In the genomic region with DNA sequence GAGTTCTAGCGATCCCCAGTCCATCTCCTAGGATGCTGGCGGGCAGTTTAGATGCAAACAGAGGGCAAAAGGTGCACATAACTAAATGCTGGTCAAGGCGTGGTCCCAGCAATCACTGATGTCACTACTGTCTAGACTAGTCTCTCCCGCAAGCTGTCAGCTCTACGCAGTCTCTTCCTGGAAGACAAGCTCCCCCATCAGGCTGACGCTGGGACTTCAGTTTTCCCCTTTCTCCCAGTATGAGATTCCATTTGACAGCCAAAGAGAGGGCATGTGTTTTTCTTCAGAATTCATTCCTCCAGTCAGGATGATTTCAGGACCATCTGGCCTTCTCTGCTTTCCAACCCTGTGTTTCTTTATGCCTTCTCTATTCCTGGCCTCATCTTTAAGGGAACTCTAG, we compare ENCODE assay signal across 10 mouse cellular contexts.
A peak's percentile ranks its signal among the peaks of the same experiment; 100 is the strongest.
DNase-seq lines count a peak whose midpoint lies in the region; ATAC-seq and TF ChIP-seq lines count a peak whose summit lies in the region.
"Had no signal": no experiment of that assay in that cellular context is flagged by ENCODE, and none has a peak within 500 bp of the region (broad histone marks: within the 10 kb centered on the region; RNA-seq: fewer than 3 reads in every experiment).

No protein-coding gene starts in this region.

- ATAC-seq in kidney, embryonic 14.5 days (ENCODE audit: low FRiP score, low TSS enrichment) = no peak
- no peak for ATAC-seq in hindbrain, embryonic 12.5 days (ENCODE audit: low FRiP score)

- no peak for TF ChIP-seq POLR2A in cortical plate, adult 2 months (IDR thresholded peaks at IDR 0.05; ENCODE audit: extremely low read depth, insufficient read depth, low read length)

- no peak overlapping the region for H3K9ac ChIP-seq in kidney, embryonic 14.5 days (ENCODE audit: low read depth, low read length)
- H3K9ac ChIP-seq in ES-E14 (ENCODE audit: insufficient read depth, low read depth, low read length, poor library complexity, severe bottlenecking) = no peak overlapping the region
- H3K9ac ChIP-seq in hindbrain, embryonic 12.5 days = no peak overlapping the region
- H3K9ac ChIP-seq: limb, embryonic 12.5 days had no signal

- H3K4me2 ChIP-seq in kidney, embryonic 14.5 days (replicated peaks; ENCODE audit: low read depth, low read length) = no peak overlapping the region
- no peak overlapping the region for H3K4me2 ChIP-seq in hindbrain, embryonic 12.5 days (replicated peaks)
- H3K4me2 ChIP-seq: heart, embryonic 11.5 days; limb, embryonic 12.5 days had no signal

- 47% methylated on average over 6 of the region's 6 CpGs for WGBS in kidney, embryonic 14.5 days
- WGBS in hindbrain, embryonic 12.5 days = 47% methylated on average over 6 of the region's 6 CpGs

- no peaks in the 10 kb centered on the region for H3K4me1 ChIP-seq in kidney, embryonic 14.5 days (ENCODE audit: control insufficient read depth, insufficient read depth, low read length)
- H3K4me1 ChIP-seq in E14TG2a.4 (replicated peaks; ENCODE audit: low read depth, low read length) = no peaks in the 10 kb centered on the region
- H3K4me1 ChIP-seq in ES-E14 (ENCODE audit: control insufficient read depth in 2 of 2, insufficient read depth in 2 of 2, low read length in 2 of 2, poor library complexity in 1 of 2) = no peaks in the 10 kb centered on the region
- no peaks in the 10 kb centered on the region for H3K4me1 ChIP-seq in cortical plate, adult 2 months (ENCODE audit: control insufficient read depth, insufficient read depth, low read length)
- no peaks in the 10 kb centered on the region for H3K4me1 ChIP-seq in hindbrain, embryonic 12.5 days
- H3K4me1 ChIP-seq: limb, embryonic 12.5 days had no signal

- peak; percentile 35 to 39 for DNase-seq in kidney, postnatal 4 days
- DNase-seq in ES-E14 (ENCODE audit: low read depth, low spot score) = no peak
- DNase-seq in urinary bladder, adult 18-20 months (ENCODE audit: low spot score in 2 of 2) = no peak
- DNase-seq: thymus, postnatal 25 days had no signal

- H3K9me3 ChIP-seq in kidney, embryonic 14.5 days (ENCODE audit: control insufficient read depth, low read length) = no peaks in the 10 kb centered on the region
- H3K9me3 ChIP-seq in E14TG2a.4 (ENCODE audit: low read length) (peaks cover 3% of the 10 kb centered on the region; the same call in 1 of the 2 replicates), ES-E14 (ENCODE audit: control insufficient read depth, insufficient read depth, low read depth, low read length) (no peaks in the 10 kb centered on the region)
- H3K9me3 ChIP-seq in hindbrain, embryonic 12.5 days (replicated peaks) = no peaks in the 10 kb centered on the region
- H3K9me3 ChIP-seq: limb, embryonic 12.5 days had no signal

- in situ Hi-C loops in ES-E14 (cut with MboI; ENCODE audit: low sequenced_read_pairs in 2 of 2, unreplicated experiment in 2 of 2) = no loop called here

- H3K27ac ChIP-seq in kidney, embryonic 14.5 days (ENCODE audit: low read depth, low read length) = no peak overlapping the region
- no peak overlapping the region for H3K27ac ChIP-seq in ES-E14 (ENCODE audit: insufficient read depth, low read depth, low read length, poor library complexity, severe bottlenecking)
- no peak overlapping the region for H3K27ac ChIP-seq in cortical plate, adult 2 months (ENCODE audit: insufficient read depth, low read length)
- no peak overlapping the region for H3K27ac ChIP-seq in hindbrain, embryonic 12.5 days
- H3K27ac ChIP-seq: limb, embryonic 12.5 days had no signal

- H3K27me3 ChIP-seq in kidney, embryonic 14.5 days (ENCODE audit: control insufficient read depth, insufficient read depth, low read length) = no peaks in the 10 kb centered on the region
- peaks cover 6% of the 10 kb centered on the region for H3K27me3 ChIP-seq in E14TG2a.4 (ENCODE audit: insufficient read depth, low read length)
- no peaks in the 10 kb centered on the region for H3K27me3 ChIP-seq in hindbrain, embryonic 12.5 days
- H3K27me3 ChIP-seq: limb, embryonic 12.5 days had no signal

- TF ChIP-seq CTCF in E14TG2a.4 (conservative IDR thresholded peaks at IDR 0.05; ENCODE audit: low read length) = peak; percentile 70
- peak; percentile 34; the same call in 1 of the 2 replicates for TF ChIP-seq CTCF in cortical plate, adult 2 months (IDR thresholded peaks at IDR 0.05; ENCODE audit: extremely low read depth, insufficient read depth, low read length)

- no peak overlapping the region for H3K4me3 ChIP-seq in kidney, embryonic 14.5 days (ENCODE audit: low read length)
- H3K4me3 ChIP-seq in E14TG2a.4 (replicated peaks; ENCODE audit: low read length) (no peak overlapping the region), ES-E14 (ENCODE audit: insufficient read depth in 1 of 2, low read depth in 1 of 2, low read length in 2 of 2, poor library complexity in 1 of 2, severe bottlenecking in 1 of 2) (no peak overlapping the region)
- H3K4me3 ChIP-seq in cortical plate, adult 2 months (ENCODE audit: insufficient read depth, low read length) = no peak overlapping the region
- no peak overlapping the region for H3K4me3 ChIP-seq in hindbrain, embryonic 12.5 days
- H3K4me3 ChIP-seq: limb, embryonic 12.5 days had no signal

- no peaks in the 10 kb centered on the region for H3K36me3 ChIP-seq in kidney, embryonic 14.5 days (ENCODE audit: control insufficient read depth, insufficient read depth, low read length)
- H3K36me3 ChIP-seq in E14TG2a.4 (ENCODE audit: insufficient read depth, low read length) (no peaks in the 10 kb centered on the region), ES-E14 (ENCODE audit: control insufficient read depth, insufficient read depth, low read length, poor library complexity, severe bottlenecking) (no peaks in the 10 kb centered on the region)
- no peaks in the 10 kb centered on the region for H3K36me3 ChIP-seq in hindbrain, embryonic 12.5 days
- H3K36me3 ChIP-seq: limb, embryonic 12.5 days had no signal

TF ChIP-seq in ES-E14, 5 proteins besides CTCF, POLR2A, EP300 and RAD21:
- no peak for TF ChIP-seq CHD2 (IDR thresholded peaks at IDR 0.05; ENCODE audit: low read depth, low read length)
- peak; percentile 17; the same call in 1 of the 2 replicates for TF ChIP-seq ZC3H11A (IDR thresholded peaks at IDR 0.05; ENCODE audit: borderline replicate concordance, low read depth, low read length)

Comparison
In these comparisons a context has a peak if more than half of its experiments do, and no peak if none do; other contexts are left out.
1. DNase-seq: peak in kidney, postnatal 4 days (2 of 2); none in ES-E14 (single experiment) and urinary bladder, adult 18-20 months (0 of 2).